Mouse (Mus musculus): ENCODE measurements around the gene Trub1. TPM values are rescaled to one million over a fixed set of nuclear protein-coding genes. Genes with fewer than 3 reads are reported as not detected.
A peak's percentile ranks its signal among the peaks of the same experiment; 100 is the strongest.

The Trub1 gene
- polyA plus RNA-seq, 1 experiment from 2014 or later: 12.4 TPM

DNA sequence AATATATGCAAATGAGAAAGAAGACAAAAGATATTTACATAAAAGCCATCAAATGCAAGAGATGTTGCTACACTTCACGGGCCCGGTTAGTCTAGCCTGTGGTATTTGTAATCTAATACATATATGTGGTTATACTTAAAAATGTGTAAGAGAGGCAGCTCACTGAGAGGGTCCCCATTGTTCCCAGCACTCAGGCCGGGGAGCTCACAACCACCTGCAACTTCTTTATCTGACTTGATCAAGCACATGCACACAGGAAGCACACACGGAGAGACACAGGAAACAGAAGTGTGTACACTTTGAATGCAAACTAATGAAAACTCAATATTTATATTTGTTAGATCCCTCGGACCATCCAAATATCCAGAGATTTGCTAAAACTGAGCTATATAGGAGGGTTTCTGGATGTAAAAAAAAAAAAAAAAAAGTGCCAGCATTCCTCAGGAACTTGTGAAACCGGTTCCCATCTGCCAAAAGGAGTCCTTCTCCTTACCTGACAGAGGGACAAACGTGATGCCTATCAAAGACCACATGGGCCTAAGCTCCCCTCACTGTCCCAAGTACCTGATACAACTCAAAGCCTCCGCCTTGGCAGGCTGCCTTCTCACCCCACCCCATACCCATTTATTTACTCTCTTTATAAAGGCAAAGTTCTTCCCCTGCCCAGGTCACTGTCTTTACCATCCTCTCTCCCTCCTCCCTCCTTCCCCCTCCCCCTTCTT, 9.6 kb upstream of the Trub1 start:
- peaks cover 20% of the 10 kb centered on the region for H3K27me3 ChIP-seq (replicated peaks)
- H3K27ac ChIP-seq (replicated peaks): no peak overlapping the region
- H3K4me2 ChIP-seq: no peak overlapping the region
- H3K4me3 ChIP-seq: no peak overlapping the region
- H3K9me3 ChIP-seq: no peaks in the 10 kb centered on the region
- no peaks in the 10 kb centered on the region for H3K36me3 ChIP-seq
- no peak overlapping the region for H3K9ac ChIP-seq
- H3K4me1 ChIP-seq: peaks cover 9% of the 10 kb centered on the region; the same call in 1 of the 2 replicates
- WGBS: 40% methylated on average over 8 of the region's 8 CpGs
- no peak for ATAC-seq (ENCODE audit: extremely low read depth, insufficient number of reproducible peaks, low FRiP score, low TSS enrichment)

DNA sequence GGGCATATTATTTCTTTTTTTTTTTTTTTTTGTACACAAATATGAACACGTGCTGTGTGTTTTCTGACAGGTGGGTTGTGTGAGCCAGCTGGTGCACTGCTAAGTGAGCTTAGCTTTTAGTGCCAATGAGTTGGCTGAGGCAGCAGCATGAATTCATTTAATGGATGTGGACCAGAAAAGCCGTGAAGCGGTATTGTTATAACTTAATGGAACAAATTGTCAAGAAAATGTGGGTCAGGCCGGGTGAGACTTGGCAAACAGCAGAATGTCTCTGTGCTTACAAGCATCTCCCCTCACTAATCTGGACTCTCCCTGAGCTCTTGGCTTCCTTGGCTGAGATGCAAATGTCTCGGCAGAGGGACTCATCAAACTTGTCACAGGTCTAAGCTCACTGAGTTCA, 7.7 kb upstream of the Trub1 start:
- Histone ChIP-seq H3K27ac (replicated peaks) (no peak overlapping the region), H3K4me1 (peaks cover 9% of the 10 kb centered on the region; the same call in 1 of the 2 replicates), H3K9me3 (no peaks in the 10 kb centered on the region), H3K4me3 (no peak overlapping the region), H3K27me3 (replicated peaks) (peaks cover 20% of the 10 kb centered on the region), H3K4me2 (no peak overlapping the region), H3K36me3 (no peaks in the 10 kb centered on the region), H3K9ac (no peak overlapping the region)
- no peak for ATAC-seq (ENCODE audit: extremely low read depth, insufficient number of reproducible peaks, low FRiP score, low TSS enrichment)
- 60% methylated on average over 5 of the region's 5 CpGs for WGBS

DNA sequence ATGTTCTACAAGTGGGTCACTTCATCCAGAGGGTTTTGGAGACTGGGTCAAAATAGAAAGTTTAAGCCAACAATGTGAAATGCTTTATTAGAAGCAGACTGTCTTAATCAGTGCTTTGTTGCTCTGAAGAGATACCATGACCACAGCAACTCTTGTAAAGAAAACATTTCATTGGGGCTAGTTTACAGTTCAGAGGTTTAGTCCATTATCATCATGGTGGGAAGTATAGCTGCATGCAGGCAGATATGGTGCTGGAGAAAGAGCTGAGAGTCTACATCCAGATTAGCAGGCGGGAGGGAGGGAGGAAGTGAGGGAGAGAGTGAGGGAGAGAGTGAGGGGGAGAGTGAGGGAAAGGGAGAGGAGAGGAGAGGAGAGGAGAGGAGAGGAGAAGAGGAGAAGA, 1.9 kb upstream of the Trub1 start:
- H3K4me2 ChIP-seq: no peak overlapping the region
- ATAC-seq (ENCODE audit: extremely low read depth, insufficient number of reproducible peaks, low FRiP score, low TSS enrichment): no peak
- H3K27me3 ChIP-seq (replicated peaks): no peaks in the 10 kb centered on the region
- H3K36me3 ChIP-seq: no peaks in the 10 kb centered on the region
- no peak overlapping the region for H3K4me3 ChIP-seq
- no peak overlapping the region for H3K27ac ChIP-seq (replicated peaks)
- no peaks in the 10 kb centered on the region for H3K9me3 ChIP-seq
- no peak overlapping the region for H3K9ac ChIP-seq
- H3K4me1 ChIP-seq: peaks cover 15% of the 10 kb centered on the region
- WGBS: 41% methylated on average over 1 of the region's 1 CpGs

DNA sequence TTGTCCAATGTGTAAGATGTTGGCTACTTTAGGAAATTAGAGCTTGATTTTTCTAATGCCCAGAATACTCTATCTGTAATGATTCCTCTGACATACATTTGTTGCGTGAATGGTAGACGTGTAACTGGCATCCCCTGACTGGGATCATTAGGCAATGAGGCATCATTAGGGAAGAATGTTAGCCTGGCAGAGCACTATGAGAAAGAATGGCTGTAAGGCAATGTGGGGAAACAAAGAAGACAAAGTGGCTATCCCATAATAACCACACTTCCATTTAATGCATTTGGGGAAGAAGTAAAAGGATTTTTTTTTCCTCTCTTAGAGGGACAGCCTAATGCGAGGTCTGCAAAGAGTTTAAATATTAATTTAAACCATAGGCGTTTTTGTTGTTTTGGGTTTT, 950 bp upstream of the Trub1 start:
- 82% methylated on average over 4 of the region's 4 CpGs for WGBS
- Histone ChIP-seq H3K9ac (no peak overlapping the region), H3K4me2 (no peak overlapping the region), H3K36me3 (no peaks in the 10 kb centered on the region), H3K4me1 (peaks cover 11% of the 10 kb centered on the region), H3K9me3 (no peaks in the 10 kb centered on the region), H3K27ac (replicated peaks) (no peak overlapping the region), H3K4me3 (no peak overlapping the region), H3K27me3 (replicated peaks) (no peaks in the 10 kb centered on the region)
- ATAC-seq (ENCODE audit: extremely low read depth, insufficient number of reproducible peaks, low FRiP score, low TSS enrichment): no peak

DNA sequence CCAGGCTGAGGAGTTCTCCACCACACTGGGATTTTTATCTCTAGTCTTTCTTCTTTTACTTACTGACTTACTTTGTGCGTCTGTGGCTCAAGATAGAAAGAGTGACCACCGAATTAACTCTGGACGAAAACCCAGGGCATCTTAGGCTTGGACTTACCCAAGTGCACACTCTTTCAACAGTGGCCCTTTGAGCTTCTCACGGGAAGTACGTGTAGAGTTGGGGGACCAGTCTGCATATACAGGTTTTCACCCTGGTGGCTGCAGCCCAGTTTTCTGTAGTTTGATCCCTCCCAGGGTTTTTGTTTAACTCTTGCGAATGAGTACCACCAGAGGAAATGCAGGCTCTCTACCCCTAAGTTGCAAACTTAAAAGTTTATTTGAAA, 497 bp downstream of the Trub1 start:
- H3K4me1 ChIP-seq: peaks cover 11% of the 10 kb centered on the region
- peak overlapping the region; percentile 53; the same call in 1 of the 2 replicates for H3K27ac ChIP-seq (replicated peaks)
- H3K27me3 ChIP-seq (replicated peaks): no peaks in the 10 kb centered on the region
- 7% methylated on average over 6 of the region's 6 CpGs for WGBS
- H3K9ac ChIP-seq: peak overlapping the region; percentile 90
- ATAC-seq (ENCODE audit: extremely low read depth, insufficient number of reproducible peaks, low FRiP score, low TSS enrichment): no peak
- H3K9me3 ChIP-seq: no peaks in the 10 kb centered on the region
- H3K4me3 ChIP-seq: peak overlapping the region; percentile 87
- peak overlapping the region; percentile 70 for H3K4me2 ChIP-seq
- peaks cover 4% of the 10 kb centered on the region; the same call in 1 of the 2 replicates for H3K36me3 ChIP-seq

DNA sequence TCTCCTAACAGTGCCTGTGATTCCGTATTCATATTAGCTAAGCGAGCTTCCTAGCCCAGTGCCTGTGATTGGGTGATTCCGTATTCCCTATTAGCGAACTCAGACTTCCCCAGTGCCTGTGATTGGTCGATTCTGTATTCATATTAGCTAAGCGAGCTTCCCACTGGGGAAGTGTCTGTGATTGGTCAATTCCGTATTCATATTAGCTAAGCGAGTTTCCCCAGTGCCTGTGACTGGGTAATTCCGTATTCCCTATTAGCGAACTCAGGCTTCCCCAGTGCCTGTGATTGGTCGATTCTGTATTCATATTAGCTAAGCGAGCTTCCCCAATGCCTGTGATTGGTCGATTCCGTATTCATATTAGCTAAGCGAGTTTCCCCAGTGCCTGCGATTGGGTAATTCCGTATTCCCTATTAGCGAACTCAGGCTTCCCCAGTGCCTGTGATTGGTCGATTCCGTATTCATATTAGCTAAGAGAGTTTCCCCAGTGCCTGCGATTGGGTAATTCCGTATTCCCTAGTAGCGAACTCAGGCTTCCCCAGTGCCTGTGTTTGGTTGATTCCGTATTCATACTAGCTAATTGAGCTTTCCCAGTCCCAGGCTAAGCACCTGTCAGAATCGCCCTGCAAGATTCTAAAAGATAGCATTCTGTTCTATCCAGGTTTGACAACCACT, 2.7 kb downstream of the Trub1 start:
- no peak for ATAC-seq (ENCODE audit: extremely low read depth, insufficient number of reproducible peaks, low FRiP score, low TSS enrichment)
- no peaks in the 10 kb centered on the region for H3K27me3 ChIP-seq (replicated peaks)
- peaks cover 11% of the 10 kb centered on the region for H3K4me1 ChIP-seq
- H3K27ac ChIP-seq (replicated peaks): no peak overlapping the region
- H3K4me2 ChIP-seq: no peak overlapping the region
- no peak overlapping the region for H3K9ac ChIP-seq
- H3K4me3 ChIP-seq: no peak overlapping the region
- no peaks in the 10 kb centered on the region for H3K9me3 ChIP-seq
- peaks cover 14% of the 10 kb centered on the region for H3K36me3 ChIP-seq
- 89% methylated on average over 25 of the region's 25 CpGs for WGBS

DNA sequence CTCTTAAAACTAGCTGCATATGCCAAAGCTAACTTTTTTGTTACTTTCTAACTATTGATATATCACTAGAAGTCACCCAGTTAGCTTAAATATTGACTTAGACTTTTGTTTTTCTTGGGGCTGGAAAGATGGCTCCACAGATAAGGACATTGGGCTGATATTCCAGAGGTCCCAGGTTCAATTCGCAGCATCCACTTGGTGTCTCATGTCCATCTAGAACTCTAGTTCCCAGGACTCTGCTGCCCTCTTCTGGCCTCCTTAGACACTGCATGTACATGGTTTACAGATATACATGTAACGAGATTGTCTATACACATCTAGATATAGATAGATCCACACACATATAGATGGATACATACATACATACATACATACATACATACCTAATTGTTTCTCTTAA, 4.4 kb downstream of the Trub1 start:
- Histone ChIP-seq H3K27me3 (replicated peaks) (no peaks in the 10 kb centered on the region), H3K4me1 (peaks cover 11% of the 10 kb centered on the region), H3K4me3 (no peak overlapping the region), H3K36me3 (peaks cover 21% of the 10 kb centered on the region), H3K9me3 (no peaks in the 10 kb centered on the region), H3K9ac (no peak overlapping the region), H3K27ac (replicated peaks) (no peak overlapping the region), H3K4me2 (no peak overlapping the region)
- ATAC-seq (ENCODE audit: extremely low read depth, insufficient number of reproducible peaks, low FRiP score, low TSS enrichment): no peak
- WGBS: 75% methylated on average over 2 of the region's 2 CpGs

DNA sequence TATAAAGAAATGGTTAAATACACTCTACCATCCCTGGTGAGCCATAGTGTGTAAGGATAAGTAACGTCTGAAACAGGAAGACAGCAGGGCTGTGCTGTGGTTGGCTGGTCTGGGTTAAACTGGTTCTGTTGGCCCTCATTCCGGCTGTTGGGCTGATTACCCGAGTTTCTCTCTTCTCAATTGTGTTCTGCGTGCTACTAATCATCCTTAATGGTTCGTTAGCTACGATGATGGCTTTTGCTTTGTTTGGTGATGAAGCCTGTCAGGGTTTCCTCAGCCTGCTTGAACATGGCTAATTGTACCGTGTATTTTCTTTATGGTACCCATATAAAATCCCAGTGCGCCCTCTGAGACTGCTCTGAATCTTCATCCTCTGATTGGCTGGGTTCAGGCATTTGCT, 11.0 kb downstream of the Trub1 start:
- no peak overlapping the region for H3K9ac ChIP-seq
- ATAC-seq (ENCODE audit: extremely low read depth, insufficient number of reproducible peaks, low FRiP score, low TSS enrichment): no peak
- H3K27me3 ChIP-seq (replicated peaks): no peaks in the 10 kb centered on the region
- no peak overlapping the region for H3K27ac ChIP-seq (replicated peaks)
- H3K9me3 ChIP-seq: no peaks in the 10 kb centered on the region
- H3K36me3 ChIP-seq: peaks cover 49% of the 10 kb centered on the region
- no peak overlapping the region for H3K4me3 ChIP-seq
- H3K4me1 ChIP-seq: no peaks in the 10 kb centered on the region
- WGBS: 86% methylated on average over 8 of the region's 8 CpGs
- H3K4me2 ChIP-seq: no peak overlapping the region

DNA sequence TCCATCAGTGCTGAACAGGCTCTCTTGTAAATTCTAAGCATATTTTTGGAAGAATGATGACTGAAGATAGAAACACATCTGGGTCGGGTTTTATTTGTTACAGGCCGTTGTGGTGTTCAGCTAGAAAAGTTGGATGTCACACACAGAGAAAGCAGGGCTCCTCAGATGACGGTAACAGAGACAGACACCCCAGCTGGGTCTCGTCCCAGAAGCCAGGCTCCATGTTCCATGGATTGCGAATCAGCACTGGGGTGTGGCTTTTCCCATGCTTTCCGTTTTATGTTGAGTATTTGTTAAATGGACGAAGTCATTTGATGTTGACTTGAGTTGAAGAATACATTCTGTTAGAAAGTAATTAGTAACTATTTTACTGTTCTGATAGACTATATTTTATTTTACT, 13.0 kb downstream of the Trub1 start:
- H3K4me1 ChIP-seq: no peaks in the 10 kb centered on the region
- H3K4me2 ChIP-seq: no peak overlapping the region
- H3K27me3 ChIP-seq (replicated peaks): no peaks in the 10 kb centered on the region; the same call in 1 of the 2 replicates
- no peak overlapping the region for H3K4me3 ChIP-seq
- WGBS: 82% methylated on average over 7 of the region's 7 CpGs
- H3K9ac ChIP-seq: no peak overlapping the region
- H3K36me3 ChIP-seq: peaks cover 58% of the 10 kb centered on the region
- H3K27ac ChIP-seq (replicated peaks): no peak overlapping the region
- H3K9me3 ChIP-seq: no peaks in the 10 kb centered on the region
- ATAC-seq (ENCODE audit: extremely low read depth, insufficient number of reproducible peaks, low FRiP score, low TSS enrichment): no peak

DNA sequence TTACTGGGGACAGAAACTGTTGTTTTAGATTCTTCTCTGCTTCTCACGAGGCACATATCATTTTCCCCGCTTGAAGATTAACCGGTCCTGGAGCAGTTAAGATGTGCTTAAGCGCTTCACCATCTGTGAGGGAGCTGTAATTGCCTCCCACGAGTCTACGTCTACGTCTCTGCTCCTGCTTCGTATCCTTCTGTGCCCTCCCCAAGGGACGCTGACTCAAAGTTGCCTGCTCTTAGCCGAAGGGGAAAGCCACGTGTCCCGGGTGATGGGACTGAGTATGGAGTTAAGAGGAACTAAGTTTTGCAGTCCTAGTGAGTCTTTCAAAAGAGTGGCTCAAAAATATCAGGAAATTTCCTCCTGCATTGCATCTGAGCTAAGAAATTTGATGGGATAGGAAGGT, 18.3 kb downstream of the Trub1 start:
- Histone ChIP-seq H3K9ac (no peak overlapping the region), H3K36me3 (peaks cover 36% of the 10 kb centered on the region), H3K9me3 (no peaks in the 10 kb centered on the region), H3K4me2 (no peak overlapping the region), H3K4me1 (peaks cover 29% of the 10 kb centered on the region), H3K27ac (replicated peaks) (no peak overlapping the region), H3K4me3 (no peak overlapping the region), H3K27me3 (replicated peaks) (peaks cover 5% of the 10 kb centered on the region; the same call in 1 of the 2 replicates)
- 77% methylated on average over 12 of the region's 12 CpGs for WGBS
- no peak for ATAC-seq (ENCODE audit: extremely low read depth, insufficient number of reproducible peaks, low FRiP score, low TSS enrichment)

DNA sequence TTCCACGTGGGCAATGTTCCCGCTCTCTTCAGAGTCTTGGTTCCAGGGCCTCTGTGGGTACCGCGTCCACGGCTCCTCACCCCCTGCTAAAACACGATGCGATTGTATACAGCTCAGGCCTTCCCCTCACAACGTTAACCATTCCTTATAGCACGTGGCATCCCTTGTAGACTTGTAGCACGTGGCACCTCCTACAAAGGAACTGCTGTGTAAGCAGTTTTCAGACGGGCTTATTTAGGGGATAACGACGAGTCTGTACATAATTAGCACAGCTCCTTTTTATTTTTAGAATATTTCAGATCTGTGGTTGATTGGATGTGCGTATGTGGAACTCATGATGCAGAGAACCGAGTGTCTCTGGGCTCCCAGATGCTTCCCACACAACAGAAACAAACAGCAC, 19.5 kb downstream of the Trub1 start:
- Histone ChIP-seq H3K36me3 (peaks cover 24% of the 10 kb centered on the region), H3K4me1 (peaks cover 33% of the 10 kb centered on the region), H3K27ac (replicated peaks) (no peak overlapping the region), H3K4me3 (no peak overlapping the region), H3K9ac (no peak overlapping the region), H3K4me2 (no peak overlapping the region), H3K27me3 (replicated peaks) (peaks cover 5% of the 10 kb centered on the region; the same call in 1 of the 2 replicates), H3K9me3 (no peaks in the 10 kb centered on the region)
- ATAC-seq (ENCODE audit: extremely low read depth, insufficient number of reproducible peaks, low FRiP score, low TSS enrichment): no peak
- 86% methylated on average over 15 of the region's 15 CpGs for WGBS

DNA sequence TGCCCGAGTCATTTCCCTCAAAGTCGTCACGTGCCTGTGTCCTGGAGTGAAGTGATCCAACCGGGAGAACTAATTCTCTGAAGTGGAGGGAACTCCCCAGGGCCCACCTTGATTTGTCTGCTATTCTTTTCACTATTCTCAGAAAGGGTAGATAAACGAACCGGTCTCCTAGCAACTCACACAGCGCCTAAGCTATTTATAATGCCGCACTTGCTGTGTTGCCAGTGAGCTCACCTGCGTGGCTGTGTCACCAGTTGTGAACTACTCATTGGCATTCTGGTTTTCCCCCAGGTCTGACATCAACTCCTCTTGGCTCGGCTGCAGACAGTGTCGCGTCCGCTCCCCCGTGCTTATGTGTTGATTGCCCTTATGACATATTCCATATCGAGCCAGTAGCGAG, 20.6 kb downstream of the Trub1 start:
- no peak overlapping the region for H3K9ac ChIP-seq
- no peak overlapping the region; the same call in 1 of the 2 replicates for H3K4me3 ChIP-seq
- peaks cover 33% of the 10 kb centered on the region for H3K4me1 ChIP-seq
- H3K27ac ChIP-seq (replicated peaks): peak overlapping the region; percentile 30
- H3K4me2 ChIP-seq: peak overlapping the region; percentile 47
- H3K27me3 ChIP-seq (replicated peaks): peaks cover 8% of the 10 kb centered on the region; the same call in 1 of the 2 replicates
- no peaks in the 10 kb centered on the region for H3K9me3 ChIP-seq
- ATAC-seq (ENCODE audit: extremely low read depth, insufficient number of reproducible peaks, low FRiP score, low TSS enrichment): peak; percentile 58; the same call in 1 of the 2 replicates
- peaks cover 18% of the 10 kb centered on the region for H3K36me3 ChIP-seq
- WGBS: 41% methylated on average over 16 of the region's 16 CpGs

Measured in heart, embryonic 13.5 days (tissue).